Mouse (Mus musculus) spleen, adult 2 months (tissue): ENCODE measurements at regions not wholly inside any gene's neighbourhood (a gene's known extent, or its start where the extent isn't known, plus 50 kb on each side); places are given as distances from the start of the nearest gene placed in this dataset.

ENCODE experiments used
- CTCF ChIP-seq: fragments of 200-500 bp; IDR thresholded peaks from 2 replicates; pipeline ENCODE4 v1.5.1; 2011; ENCODE audit warnings: mild to moderate bottlenecking, inconsistent platforms; ENCODE audit not compliant: insufficient read depth, insufficient read length, insufficient replicate concordance; ENCODE audit errors: extremely low read depth
- POLR2A ChIP-seq: fragments of 200-500 bp; IDR thresholded peaks from 2 replicates; pipeline ENCODE4 v1.6.1; 2011; ENCODE audit warnings: low read depth, low read length, inconsistent platforms

DNA sequence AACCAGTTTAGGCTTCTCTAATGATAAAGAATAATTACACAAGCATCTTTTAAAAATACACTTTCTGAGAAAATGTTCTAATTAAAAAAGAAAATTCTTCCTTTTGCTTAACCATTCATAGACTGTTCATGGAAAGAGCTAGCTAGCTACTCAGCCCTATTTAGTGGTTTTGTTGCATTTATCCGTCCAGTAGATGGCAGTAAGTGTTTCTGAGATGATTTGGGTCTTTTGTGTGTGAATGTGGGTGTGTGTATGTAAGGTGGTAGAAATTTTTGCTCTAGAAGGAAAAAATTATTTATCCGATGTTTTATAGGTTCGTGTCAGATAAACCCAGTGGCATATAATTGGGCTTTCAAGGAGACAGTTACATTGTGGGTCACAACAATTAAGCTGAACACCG, 167.5 kb upstream of the Sash1 start:
- no peak for TF ChIP-seq POLR2A
- TF ChIP-seq CTCF: no peak
